Mouse (Mus musculus): ENCODE data around the gene Gprin3. TPM values are rescaled to one million over a fixed set of nuclear protein-coding genes. Genes with fewer than 3 reads are reported as not detected.

Gprin3 gene
- 1 to 10 TPM; 1.7 to 3.1 (median 1.9) TPM for total RNA-seq (2022)

DNA sequence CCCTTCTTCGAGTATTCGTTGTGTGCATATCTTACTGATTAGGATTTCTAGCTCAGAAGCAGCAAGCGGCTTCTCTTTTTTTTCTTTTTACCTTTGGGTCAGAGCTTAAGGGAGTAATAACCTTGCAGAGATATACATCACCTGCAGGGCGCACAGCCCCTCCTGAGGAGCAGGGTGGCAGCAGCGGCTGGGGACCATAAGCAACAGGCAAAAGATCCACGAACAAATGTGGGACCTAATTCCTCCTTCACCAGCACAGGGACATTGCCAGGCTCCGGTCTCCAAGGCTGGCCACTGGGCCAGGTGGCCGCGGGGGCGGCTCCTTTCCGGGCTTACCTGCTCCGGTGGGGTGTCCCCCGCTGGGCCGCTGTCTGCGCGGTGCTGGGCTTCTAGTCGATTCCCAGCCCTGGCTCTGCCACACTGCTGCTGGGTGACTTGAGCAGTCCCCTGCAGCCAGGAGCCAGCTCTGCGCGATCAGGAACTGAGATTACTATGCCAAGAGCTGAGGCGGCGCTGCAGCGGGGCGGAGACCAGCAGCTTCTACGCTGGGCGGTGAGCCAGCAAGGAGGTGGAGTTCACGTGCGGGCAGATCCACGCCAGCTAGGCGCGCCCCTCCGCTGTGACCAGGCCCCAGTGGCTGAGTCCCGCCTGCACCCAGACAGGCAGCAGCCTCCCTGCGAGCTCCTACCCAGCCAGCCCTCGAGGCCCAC, at the start of gene Gprin3:
Gene Gprin3 (minus strand): TSS at position 471 of the 710 bp plus-strand sequence.
- peak; percentile 74 for DNase-seq

DNA sequence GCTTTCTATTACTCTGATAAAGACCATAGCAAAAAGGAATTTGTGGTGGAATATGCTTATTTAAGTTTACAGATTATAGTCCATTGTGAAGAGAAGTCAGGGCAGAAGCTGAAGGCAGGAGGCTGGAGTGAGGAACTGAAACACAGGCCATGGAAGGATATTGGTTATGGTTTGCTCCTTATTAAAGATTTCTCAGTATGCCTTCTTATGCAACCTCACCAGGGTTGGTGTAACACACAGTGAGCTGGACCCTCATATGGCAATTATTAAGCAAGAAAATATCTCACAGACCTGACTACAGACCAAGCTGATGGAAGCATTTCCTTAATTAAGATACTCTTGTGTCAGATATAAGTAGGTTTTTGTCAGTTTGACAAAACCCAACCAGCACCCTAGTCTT, 32.8 kb upstream of the Gprin3 start:
- DNase-seq: no peak

DNA sequence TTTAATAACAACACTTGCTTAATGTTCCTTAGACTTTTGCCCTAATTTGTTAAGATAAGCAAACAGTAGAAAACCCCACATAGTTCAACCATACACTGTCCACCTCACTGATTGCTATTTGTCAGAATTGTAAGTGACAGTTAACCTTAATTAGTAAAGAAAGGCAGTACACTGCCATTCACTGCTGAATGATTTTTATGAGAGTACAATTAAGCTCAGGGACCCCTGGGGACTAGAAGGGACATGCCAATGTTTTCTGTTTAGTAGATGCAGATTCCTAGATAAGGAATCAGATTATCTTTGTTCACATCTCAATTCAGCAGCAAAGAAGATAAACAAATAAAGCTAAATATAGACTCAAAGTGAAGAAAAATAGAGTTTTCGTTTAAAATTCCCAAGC, 30.0 kb upstream of the Gprin3 start:
- no peak for DNase-seq

DNA sequence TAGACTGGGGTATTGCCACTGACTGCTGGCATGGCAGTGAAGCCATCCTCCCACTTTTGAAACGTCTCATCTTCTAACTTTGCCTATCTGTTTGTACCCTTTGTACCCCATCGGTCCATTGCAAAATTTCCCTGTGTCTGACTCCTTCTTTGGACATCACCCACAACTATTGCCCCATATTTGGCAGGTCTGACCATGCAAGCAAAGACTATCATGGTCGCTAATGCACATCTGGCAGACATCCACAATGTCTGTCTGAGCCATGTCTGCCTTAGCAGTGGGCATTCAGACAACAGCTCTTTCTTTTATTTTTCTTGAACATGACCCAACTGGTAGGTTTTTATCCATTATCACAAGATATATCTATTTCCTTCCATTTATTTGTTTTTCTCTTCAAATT, 25.3 kb upstream of the Gprin3 start:
- peak; percentile 6 for DNase-seq

DNA sequence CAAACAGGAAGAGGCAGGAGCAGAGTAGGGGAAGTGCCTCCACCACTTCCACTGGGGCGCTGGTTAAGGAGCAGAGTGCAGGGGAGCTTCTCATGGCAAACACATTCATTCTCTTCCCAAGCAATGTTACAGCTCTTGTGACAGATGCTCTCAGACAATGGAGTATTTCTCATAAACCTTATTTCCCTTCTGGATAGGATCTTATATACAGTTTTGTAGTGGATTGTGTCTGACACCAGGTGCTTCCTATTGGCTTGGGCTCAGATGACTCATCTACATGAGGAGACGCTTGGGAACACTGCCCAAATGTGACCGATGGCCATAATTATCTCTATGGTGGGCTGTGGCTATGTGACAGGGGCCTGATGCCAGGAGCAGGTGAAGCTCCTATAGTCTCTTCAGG, 19.0 kb upstream of the Gprin3 start:
- DNase-seq: no peak

DNA sequence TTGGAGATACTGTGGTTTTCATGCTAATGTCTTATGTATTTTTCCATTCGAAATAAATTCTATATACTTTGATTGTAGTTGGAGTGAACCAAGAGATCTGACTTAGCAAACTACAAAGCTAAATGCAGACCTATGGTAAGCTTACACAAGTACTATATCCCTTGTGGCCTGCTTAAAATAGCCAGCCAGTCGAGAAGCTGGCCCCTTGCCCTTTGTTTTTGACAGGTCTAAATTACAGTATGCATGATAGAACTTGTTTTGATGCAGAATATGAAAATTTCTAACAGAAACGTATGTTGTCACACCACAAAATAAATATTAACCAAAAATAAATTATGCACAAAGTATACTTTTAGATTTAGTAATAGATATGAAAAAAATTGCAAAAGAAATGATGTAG, 9.8 kb upstream of the Gprin3 start:
- DNase-seq: no peak

DNA sequence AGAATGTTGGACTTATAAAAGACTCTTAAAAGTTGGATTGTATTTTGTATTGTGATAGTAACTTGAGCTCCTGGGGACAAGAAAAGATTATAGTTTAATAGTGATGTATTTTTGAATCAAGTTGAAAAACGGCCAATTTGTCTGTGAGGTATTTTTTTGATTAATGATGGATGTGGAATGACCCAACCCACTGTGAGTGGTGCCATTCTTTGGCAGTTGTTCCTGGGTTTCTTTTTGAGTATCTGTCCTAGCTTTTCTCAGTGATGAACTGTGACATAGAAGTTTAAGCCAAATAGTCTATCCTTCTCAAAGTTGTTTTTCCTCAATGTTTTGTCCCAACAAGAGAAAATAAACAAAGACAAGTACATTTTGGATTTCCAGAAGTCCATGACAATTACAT, 7.0 kb upstream of the Gprin3 start:
- DNase-seq: no peak

DNA sequence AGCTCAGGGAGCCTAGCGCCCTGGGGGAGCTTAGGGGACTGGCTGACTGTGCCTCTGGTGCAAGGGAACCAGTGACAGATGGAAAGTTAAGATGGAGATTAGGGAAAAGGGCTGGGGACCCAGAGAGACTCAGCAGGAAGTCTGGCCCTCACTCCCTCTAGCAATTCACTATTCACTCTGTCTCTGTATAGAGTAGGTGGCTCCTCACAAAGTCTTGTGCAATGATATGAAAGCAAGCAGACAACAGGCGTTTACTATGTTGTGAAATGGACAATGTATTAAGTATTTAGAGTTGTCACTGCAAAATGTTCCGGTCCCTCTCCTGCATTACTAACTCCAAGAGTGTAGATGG, 416 bp upstream of the Gprin3 start:
- no peak for DNase-seq

DNA sequence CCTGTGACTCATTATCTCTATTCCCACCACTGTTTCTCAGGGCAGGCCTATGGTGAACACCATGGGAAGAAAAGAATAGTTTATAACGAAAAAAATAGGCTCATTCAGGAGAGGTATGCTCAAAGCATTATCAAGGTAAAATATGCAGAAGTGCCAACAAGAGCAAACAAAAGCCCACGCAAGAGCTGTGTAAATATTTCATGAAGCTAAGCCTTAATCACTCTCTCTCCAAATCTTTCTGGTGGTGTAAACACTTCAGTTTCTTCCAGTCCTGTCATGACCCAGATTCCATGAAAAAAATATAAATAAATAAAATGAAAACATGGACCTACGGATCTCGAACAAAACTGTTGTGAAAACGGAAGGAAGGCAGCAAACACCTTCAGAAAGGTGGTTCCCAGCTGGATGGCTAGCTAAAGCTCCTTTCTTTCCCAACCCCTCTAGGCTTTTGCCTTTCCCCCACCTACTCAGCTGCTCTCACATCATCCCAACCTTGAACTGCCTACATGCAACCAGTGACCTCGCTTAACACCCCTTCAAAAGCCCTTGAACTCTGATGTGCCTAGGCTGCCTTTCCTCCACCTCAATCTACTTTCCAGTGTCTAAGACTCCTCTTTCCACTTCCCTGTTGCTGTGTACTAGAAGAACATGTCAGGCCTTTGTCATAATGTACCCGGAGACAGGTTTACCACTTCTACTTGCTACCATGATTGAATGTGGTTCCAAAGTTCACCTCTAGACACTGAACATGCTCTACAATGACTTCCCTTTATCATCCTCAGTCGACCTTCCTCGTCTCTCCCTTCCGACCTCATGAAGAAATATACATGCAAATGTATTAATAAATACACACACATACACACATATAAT, 988 bp downstream of the Gprin3 start:
- DNase-seq: no peak

DNA sequence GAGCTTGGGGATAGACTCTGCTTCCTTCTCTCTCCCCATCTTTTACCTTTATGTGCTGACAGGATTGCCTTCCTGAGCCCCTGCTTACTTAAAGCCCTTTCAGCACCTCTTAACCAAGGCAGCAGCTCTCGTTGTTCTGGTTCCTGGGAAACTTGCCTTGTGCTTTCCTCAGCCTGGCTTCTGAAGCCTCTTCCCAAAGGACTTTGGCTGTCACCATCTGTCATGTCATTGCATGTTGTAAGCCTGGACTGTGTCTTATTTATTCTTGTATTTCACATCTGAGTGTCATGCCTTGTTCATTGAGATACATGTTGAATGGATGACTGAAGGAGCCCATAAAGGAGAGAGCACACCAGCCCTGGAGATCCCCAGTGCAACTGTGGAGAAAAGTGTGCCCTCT, 2.3 kb downstream of the Gprin3 start:
- DNase-seq: no peak

DNA sequence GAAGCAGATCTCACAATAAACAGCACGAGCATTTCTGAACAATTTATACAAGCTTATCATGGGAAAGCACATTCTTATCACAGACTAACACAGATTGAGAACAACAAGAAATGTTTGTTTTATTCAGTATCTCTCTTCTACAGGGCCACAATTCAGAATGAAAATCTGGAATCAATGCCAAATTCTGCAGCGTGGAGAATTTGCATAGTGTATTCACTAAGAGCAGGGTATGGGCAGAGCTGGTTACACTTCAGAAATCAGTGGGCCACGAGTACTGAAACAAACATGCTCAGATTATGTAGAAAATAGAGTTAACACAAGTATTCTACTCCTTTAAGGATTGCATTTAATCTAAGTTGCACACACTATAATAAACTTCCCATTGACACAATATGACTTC, 6.8 kb downstream of the Gprin3 start:
- DNase-seq: no peak

DNA sequence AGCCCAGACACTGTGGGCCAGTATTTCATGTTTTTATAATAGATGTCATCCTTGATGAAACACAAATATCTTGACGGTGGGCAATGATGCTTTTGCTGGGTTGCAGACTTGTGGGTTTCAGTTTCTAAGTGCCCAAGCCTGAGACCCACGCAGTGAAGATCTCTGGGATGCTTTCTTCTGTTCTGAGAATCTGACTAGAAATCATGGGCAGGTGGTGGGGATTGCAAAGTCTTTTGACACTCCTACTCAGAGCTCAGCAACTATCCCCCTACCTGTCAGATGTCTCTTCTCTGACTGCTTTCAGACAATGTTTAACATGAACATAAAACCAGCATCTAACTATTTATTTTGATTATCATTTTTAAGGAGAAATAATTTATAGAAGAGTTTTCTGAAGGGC, 7.4 kb downstream of the Gprin3 start:
- no peak for DNase-seq

DNA sequence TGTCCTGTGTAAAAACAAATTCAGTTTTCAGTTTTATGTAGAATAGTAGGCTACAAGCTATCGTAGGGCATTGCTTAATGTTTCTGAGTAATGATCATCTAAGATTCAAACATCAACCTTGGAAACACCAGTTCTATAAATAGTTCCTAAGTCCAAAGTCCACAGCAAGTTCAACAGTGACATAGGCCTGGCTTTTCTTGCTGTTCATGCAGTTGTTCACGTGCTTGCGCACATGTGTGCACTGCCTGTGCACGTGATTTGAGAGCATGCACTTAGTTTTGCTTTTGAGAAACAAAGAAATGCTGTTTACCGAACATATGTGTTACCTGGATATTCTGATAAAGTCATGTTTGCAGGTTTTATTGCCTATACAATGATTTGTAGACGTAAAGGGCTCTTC, 11.3 kb downstream of the Gprin3 start:
- no peak for DNase-seq

DNA sequence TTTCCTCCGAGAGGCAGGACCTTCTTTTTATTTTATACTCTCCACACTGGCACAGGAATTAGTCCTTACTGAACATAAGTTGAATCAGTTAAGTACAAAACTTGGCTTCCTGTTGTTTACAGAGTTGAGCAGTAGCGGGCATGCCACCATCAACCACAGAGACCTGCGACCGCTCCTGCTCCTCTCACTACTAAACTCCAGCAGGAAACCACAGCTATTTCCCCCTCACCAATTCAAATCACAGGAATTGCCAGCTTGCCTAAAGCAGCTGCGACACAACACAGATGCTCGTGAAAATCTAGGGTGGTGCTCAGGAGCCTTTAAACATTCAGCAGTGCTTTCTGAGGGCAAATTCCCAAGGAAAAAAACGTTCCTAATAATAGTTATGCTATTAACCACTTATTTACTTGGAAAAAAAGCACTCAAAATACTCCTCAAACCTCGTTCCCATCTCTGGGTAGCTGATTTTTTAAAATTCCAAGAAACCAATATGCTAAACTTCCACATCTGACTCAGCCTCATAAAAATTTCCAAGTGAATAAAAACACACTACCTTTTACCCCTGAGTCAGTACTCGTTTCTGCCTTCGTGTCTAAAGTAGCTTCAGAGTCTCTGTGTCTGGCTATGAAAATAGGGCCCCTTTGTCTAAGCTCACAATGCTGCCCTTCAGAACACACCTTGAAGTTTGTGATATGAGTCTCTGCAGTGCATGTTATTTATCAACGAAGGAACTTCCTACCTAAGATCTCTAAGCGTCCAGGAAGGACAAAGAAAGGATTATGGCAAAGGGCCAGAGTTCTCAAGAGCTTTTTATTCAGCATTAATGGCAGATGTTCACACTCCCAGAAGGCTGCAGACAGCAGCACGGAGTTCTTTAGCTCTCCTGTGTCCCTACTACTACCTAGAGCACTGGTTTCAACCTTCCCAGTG, 13.4 kb downstream of the Gprin3 start:
- DNase-seq: no peak

DNA sequence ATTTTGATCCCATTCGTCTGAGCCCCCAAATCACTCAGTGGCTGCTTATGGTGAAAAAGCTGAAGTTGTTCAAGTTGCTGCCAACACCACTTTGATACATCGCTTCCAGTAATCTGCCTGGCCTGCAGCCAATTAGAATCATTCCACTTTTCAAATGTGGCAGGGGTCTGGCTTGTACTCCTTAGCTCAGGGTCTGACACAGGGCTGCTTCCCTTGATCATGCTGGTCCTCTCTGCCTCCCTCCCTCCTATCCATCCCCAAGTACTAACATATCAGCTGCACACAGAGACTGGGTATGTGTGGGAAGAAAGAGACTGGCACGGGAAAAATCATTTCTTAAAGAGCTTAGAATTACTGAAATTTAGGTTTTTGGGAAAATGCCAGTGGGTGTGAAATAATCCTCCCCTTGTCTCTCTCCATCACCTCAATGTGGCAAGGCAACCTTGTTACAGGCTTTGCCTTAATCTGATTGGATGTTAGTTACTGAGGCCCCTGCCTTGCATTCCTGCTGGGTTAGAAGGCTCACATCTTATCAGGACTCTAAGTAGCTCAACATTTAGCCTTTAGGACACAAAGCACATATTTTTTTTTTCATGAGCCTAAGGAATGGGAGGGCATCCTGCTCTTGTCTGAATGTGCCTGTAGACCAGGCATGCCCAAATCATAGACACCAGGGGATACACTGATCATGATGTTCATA, 16.9 kb downstream of the Gprin3 start:
- no peak for DNase-seq

DNA sequence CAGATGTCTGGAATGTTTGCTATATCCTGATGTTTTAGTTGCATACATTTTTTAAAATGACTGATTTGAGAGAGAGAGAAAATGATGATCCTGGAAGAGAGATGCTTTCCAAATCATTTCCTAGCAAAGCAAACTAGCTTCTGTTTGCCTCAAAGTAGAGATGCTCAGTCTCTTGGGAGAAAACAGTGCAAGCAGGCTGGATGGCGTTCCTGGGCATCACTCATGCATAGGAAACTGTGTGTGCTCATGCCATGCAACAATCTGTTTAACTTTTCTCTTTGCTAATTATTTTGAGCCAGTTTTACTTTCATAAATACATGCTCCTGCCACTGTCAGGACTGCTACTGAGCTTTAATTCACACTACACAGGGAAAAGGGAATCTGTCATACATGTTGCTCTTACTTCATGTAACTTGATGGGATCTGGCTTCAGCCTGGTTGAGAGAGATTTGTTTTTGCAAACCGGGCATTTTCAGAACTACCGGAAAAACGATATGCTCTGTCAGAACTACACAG, 18.6 kb downstream of the Gprin3 start:
- no peak for DNase-seq

DNA sequence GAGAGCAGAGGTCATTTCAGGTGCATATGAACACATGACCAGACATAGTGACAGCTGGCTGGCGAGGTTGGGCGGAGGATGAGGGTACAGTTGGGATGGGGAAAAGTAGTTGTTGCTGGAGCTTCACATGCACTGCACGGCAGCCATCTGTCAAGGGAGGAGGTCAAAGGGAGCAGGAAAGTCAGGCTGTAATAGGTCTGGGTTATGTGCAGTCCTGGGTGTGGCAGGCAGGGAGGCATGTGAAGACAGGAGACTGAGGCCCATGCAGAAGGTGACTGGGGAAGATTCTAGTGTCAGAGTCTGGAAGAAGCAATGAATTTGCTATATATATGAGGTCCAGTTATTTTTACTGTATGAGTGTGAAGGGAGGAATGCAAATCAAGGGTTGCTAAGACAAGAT, 35.9 kb downstream of the Gprin3 start:
- DNase-seq: no peak

DNA sequence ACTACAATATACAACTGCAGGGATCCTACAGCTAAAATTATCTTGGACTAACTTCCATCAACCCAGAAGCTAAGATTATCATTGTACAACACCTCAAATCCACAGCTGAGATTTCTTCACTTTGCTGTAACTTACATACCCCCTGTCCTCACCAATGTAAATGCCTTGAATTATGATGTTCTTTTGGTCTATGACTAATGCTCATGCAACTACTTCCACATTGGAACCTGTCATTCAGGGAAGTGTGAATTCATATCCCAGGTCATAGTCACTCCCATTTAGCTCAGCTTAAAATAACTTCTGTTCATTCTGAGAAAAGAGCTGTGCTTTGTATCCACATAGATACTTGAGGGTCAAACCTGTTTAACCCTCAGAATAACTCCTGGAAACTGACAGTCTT, 60.8 kb downstream of the Gprin3 start:
- DNase-seq: no peak

DNA sequence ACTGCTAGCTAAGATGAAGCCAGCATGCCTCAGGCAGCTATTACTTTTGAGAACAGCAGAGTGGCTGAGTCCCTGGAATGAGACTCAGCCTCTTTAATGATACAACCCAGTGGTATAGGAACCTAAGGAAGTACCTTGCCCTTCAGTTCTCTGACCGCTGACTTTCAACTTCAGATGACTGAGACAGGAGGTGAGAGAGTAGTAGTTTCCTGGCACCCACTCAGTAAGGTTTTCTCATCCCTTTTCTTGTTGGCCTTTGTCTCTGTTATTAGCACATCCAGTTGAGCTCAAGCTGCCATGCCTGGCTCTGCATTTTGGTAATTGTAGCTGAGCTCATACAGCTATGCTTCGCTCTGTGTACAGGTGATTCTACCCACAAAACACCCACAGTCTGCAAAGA, 62.8 kb downstream of the Gprin3 start:
- no peak for DNase-seq

DNA sequence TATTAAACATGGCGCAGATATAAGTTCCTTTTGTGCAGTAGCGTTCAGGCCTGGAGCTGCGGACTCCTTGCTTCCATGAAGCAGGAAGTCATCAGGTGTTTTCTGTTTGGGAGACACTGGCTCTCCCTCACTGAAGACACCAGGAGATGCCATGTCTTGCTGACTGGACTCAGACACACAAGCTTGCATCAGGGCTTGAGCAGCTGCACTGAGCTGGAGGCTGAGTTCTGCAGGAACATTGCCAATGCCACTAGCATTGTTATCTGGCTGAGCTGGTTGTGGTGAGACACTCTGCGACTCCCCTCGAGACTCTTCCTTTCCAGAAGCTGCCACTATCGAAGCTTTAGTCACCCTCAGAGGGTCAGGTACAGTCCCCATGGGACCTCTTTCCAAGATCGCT, 71.2 kb downstream of the Gprin3 start:
- no peak for DNase-seq

DNA sequence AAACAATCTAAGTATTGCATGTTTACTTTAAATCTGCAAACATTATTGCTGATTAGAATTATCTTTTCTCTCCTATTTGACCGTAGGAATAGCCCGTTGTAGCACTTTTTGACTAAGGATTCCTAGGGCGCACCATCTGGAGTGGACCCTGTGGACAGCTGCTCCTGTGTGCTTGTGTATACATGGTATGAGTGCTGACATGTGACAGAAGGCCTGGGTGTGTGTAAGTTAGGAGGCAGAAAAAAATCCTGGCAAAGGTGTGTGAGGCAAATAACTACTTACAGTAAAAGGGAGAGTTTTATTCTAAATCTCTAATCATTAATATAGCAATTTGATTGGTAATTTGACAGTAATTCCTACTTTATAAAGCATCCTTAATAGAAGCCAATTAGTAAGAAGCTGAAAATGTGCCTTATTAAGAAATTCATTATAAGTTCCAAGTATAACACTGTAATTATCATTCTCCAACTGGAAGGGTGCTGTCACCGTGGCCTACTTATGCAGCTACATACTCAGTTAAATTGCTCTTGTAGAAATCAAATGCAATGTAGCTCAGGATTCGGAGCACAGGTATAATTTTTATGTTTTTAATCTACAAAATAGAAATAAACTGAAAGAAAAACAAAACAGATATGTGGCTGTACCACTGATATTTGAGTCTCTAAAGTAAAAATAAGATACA, 74.8 kb downstream of the Gprin3 start:
- no peak for DNase-seq

DNA sequence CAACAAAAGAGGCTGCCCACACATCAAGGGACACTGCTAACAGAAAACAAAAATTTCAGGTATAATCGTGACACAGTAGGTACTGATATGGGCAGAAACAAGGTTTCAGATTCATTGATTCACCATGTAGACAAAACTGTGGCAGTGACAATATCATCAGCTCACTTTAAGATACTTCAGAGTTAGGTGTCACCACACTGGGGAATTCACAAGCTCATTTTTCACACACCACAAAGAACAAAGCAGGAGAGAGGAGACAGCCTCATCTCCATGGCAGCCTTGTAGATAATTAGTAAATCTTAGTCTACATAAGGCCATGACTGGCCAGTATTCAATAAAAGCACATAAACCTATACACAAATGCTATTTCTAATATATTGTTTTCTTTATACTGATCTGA, 77.4 kb downstream of the Gprin3 start:
- DNase-seq: no peak

Data from adrenal gland, adult 8-10 months (tissue).